Mouse (Mus musculus) bone marrow, adult 2 months (tissue): Measurements from ENCODE around the gene Gm10142.

Experiments
- CTCF ChIP-seq: fragments of 200-500 bp; IDR thresholded peaks from 2 replicates; pipeline ENCODE4 v1.5.1; 2011; ENCODE audit warnings: low read length, control low read depth; ENCODE audit not compliant: control insufficient read depth, insufficient read depth
- POLR2A ChIP-seq: fragments of 200-500 bp; IDR thresholded peaks from 2 replicates; pipeline ENCODE4 v1.6.1; 2011; ENCODE audit warnings: low read depth, mild to moderate bottlenecking, control low read depth, low read length, borderline replicate concordance; ENCODE audit not compliant: control insufficient read depth

- no peak for TF ChIP-seq CTCF
- no peak for TF ChIP-seq POLR2A
These were observed 9.3 kb upstream of the Gm10142 start, which contains the start of gene Gm10272 for GRCm38 (mm10) chr10:77706326-77706725.
